Mouse (Mus musculus) spleen, adult 2 months (tissue): Measurements from ENCODE around the gene Il4i1. TPM values are rescaled to one million over a fixed set of nuclear protein-coding genes. Genes with fewer than 3 reads are reported as not detected.

Experiments
- DNase-seq, 2 experiments: peaks; one replicate each; pipeline versions ENCODE4 v3.0.0 to v3.0.0-alpha.2; 2012 to 2021; ENCODE audit warnings: low spot score in 2 of 2, low read depth in 1 of 2
- H3K27ac ChIP-seq: fragments of 200-500 bp; 2 replicates; pipeline ENCODE4 v1.5.1; 2012; ENCODE audit warnings: low read length, inconsistent platforms; ENCODE audit not compliant: insufficient read depth
- H3K27me3 ChIP-seq: fragments of 200-500 bp; 2 replicates; pipeline ENCODE4 v1.6.1; 2012; ENCODE audit warnings: mild to moderate bottlenecking, moderate library complexity, low read length, inconsistent platforms; ENCODE audit not compliant: control insufficient read depth, insufficient read depth
- H3K36me3 ChIP-seq: fragments of 200-500 bp; 2 replicates; pipeline ENCODE4 v1.6.1; 2012; ENCODE audit warnings: mild to moderate bottlenecking, low read length, inconsistent platforms; ENCODE audit not compliant: control insufficient read depth, insufficient read depth
- H3K4me1 ChIP-seq: fragments of 200-500 bp; 2 replicates; pipeline ENCODE4 v1.6.1; 2011; ENCODE audit warnings: inconsistent platforms; ENCODE audit not compliant: control insufficient read depth, insufficient read depth, insufficient read length
- H3K4me3 ChIP-seq: fragments of 200-500 bp; 2 replicates; pipeline ENCODE4 v1.5.1; 2011; ENCODE audit warnings: mild to moderate bottlenecking, inconsistent platforms; ENCODE audit not compliant: insufficient read depth, insufficient read length; ENCODE audit errors: extremely low read depth
- CTCF ChIP-seq: fragments of 200-500 bp; IDR thresholded peaks from 2 replicates; pipeline ENCODE4 v1.5.1; 2011; ENCODE audit warnings: mild to moderate bottlenecking, inconsistent platforms; ENCODE audit not compliant: insufficient read depth, insufficient read length, insufficient replicate concordance; ENCODE audit errors: extremely low read depth
- POLR2A ChIP-seq: fragments of 200-500 bp; IDR thresholded peaks from 2 replicates; pipeline ENCODE4 v1.6.1; 2011; ENCODE audit warnings: low read depth, low read length, inconsistent platforms
- WGBS: fragments of 180-500 bp; shearing (Covaris S2); methylation state at CpG from one replicate; pipeline ENCODE4 v1.1.7; 2018; 5-methylcytosine and 5-hydroxymethylcytosine counted together
- polyA plus RNA-seq: library from polyadenylated mRNA; depleted of rRNA; stranded (reverse); fragments of >200 nt; gene quantifications from 2 replicates; pipeline ENCODE4 v1.2.3, GENCODE M21; 2012; rRNA removed

Gene Il4i1
- polyA plus RNA-seq, 1 experiment = 175 TPM

DNA sequence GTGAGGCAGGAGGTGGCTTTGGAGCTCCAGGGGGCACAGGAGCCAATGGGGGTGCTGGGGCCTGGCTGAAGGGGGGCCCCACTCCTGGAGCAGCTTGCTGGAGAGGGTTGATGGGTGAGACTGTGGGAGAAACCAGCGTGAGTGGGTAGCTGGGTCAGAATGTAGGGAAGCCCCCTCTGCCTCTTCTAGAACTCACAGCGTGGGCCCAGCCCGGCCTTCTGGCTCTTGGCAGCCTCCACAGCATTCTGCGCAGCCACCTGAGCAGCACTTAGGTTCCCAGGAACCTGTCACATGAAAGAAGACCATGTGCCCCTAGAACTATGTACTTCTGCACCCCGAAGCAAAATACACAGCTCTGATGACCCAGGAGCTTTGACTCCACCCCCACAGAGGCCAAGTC lies 68.5 kb downstream of the Il4i1 start:
- 97% methylated on average over 5 of the region's 5 CpGs for WGBS
- Histone ChIP-seq H3K27ac (no peak overlapping the region), H3K4me3 (no peak overlapping the region), H3K36me3 (peaks cover 28% of the 10 kb centered on the region), H3K27me3 (no peaks in the 10 kb centered on the region), H3K4me1 (no peaks in the 10 kb centered on the region)
- TF ChIP-seq CTCF (no peak), POLR2A (no peak)
- no peak for DNase-seq

GRCm38 (mm10) chr7:44886964-44887363 lies 70.8 kb downstream of the Il4i1 start:
- H3K27me3 ChIP-seq = no peaks in the 10 kb centered on the region
- no peak for DNase-seq
- no peak for TF ChIP-seq POLR2A
- TF ChIP-seq CTCF = no peak
- H3K36me3 ChIP-seq = peaks cover 14% of the 10 kb centered on the region
- H3K4me3 ChIP-seq = no peak overlapping the region
- 85% methylated on average over 7 of the region's 7 CpGs for WGBS
- H3K4me1 ChIP-seq = no peaks in the 10 kb centered on the region
- no peak overlapping the region for H3K27ac ChIP-seq

DNA sequence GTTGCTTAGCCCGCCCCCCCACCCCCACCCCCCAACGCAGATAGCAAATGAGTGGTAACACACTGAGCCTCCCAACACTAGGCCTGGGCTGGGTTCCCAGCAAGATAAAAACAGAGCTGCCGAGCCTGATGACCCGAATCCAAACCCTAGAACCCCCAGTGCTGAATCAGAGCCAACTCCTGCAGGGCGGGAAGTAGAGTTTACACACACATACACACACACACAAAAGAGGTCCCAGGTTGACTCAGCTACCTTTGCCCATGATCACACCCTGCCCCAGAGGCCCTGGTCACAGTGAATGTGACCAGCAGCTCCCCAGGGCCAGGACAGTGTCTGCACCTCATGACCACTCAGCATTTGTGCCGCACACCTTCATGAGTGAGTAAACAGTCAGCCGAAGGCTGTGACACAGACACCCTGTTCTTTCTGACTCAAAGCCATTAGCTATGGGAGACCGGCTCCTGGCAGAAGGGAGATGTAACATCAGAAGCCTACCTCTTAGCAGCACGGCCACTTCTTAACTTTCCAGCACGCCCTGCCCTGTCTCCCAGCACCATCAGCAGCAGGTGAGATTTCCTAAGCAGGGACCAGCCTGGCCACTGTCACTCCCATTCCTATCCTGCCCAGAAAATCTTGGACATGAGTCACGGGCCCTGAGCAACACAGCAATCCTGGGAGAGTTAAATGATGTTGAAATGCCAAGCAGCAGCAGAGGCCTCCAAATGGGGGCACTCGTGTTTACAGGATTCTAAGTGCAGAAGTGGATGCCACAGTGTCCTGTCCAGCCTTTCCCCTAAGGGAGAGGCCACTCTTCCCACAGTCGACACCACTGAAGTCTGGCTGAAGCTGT lies 72.3 kb downstream of the Il4i1 start:
- H3K27me3 ChIP-seq = no peaks in the 10 kb centered on the region
- no peak for DNase-seq
- H3K36me3 ChIP-seq = peaks cover 9% of the 10 kb centered on the region
- no peak overlapping the region for H3K27ac ChIP-seq
- 90% methylated on average over 13 of the region's 13 CpGs for WGBS
- TF ChIP-seq POLR2A = no peak
- no peak for TF ChIP-seq CTCF
- no peaks in the 10 kb centered on the region for H3K4me1 ChIP-seq
- H3K4me3 ChIP-seq = no peak overlapping the region

DNA sequence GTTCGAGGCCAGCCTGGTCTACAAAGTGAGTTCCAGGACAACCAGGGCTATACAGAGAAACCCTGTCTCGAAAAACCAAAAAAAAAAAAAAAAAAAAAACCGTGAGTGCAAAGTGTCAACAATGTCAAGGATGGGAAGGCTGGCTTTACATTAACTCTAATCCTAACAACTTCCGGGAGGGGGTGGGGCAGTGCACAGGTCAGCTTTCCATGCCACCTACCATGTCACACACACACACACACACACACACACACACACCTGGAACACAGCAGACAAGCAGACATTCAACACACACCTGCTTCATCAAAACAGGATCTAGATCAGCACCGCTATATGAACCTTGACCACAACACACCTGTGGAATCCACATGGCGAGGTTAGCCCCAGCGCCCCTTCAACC lies 74.0 kb downstream of the Il4i1 start:
- Histone ChIP-seq H3K4me1 (peaks cover under 1% of the 10 kb centered on the region; the same call in 1 of the 2 replicates), H3K27ac (no peak overlapping the region), H3K36me3 (no peaks in the 10 kb centered on the region), H3K4me3 (no peak overlapping the region), H3K27me3 (no peaks in the 10 kb centered on the region)
- DNase-seq = no peak
- TF ChIP-seq POLR2A = no peak
- TF ChIP-seq CTCF = no peak
- 83% methylated on average over 7 of the region's 7 CpGs for WGBS

Other genes with a start within 250 kb of the Il4i1 start
- gene Napsa, start 244.0 kb upstream of the Il4i1 start, polyA plus RNA-seq = 256 and 335 TPM in 2 replicates
- gene Kcnc3, start 225.7 kb upstream of the Il4i1 start, polyA plus RNA-seq = 3.5 and 4.2 TPM in 2 replicates
- gene Myh14, start 145.5 kb upstream of the Il4i1 start, polyA plus RNA-seq = 0.09 and 0.63 TPM in 2 replicates
- not detected in 2 replicates for gene Izumo2, start 107.6 kb upstream of the Il4i1 start, polyA plus RNA-seq
- gene Vrk3, start 68.0 kb upstream of the Il4i1 start, polyA plus RNA-seq = 46.4 and 52.5 TPM in 2 replicates
- gene Zfp473, start 65.3 kb upstream of the Il4i1 start, polyA plus RNA-seq = 0.25 and 0.27 TPM in 2 replicates
- gene Nup62, start 299 bp upstream of the Il4i1 start, polyA plus RNA-seq = 43.8 and 60.5 TPM in 2 replicates
- gene Atf5, start 271 bp downstream of the Il4i1 start, polyA plus RNA-seq = 49.6 and 66.2 TPM in 2 replicates
- 67.8 and 105 TPM in 2 replicates for gene Akt1s1, start 32.6 kb downstream of the Il4i1 start, polyA plus RNA-seq
- 68.4 and 91.7 TPM in 2 replicates for gene Tbc1d17, start 32.7 kb downstream of the Il4i1 start, polyA plus RNA-seq
- gene Pnkp, start 40.8 kb downstream of the Il4i1 start, polyA plus RNA-seq = 67.3 and 84.9 TPM in 2 replicates
- 66.2 and 77.3 TPM in 2 replicates for gene Ptov1, start 53.4 kb downstream of the Il4i1 start, polyA plus RNA-seq
- 113 and 136 TPM in 2 replicates for gene Med25, start 76.3 kb downstream of the Il4i1 start, polyA plus RNA-seq
- 52.8 and 54.4 TPM in 2 replicates for gene Fuz, start 79.7 kb downstream of the Il4i1 start, polyA plus RNA-seq
- 69.9 and 91.7 TPM in 2 replicates for gene Ap2a1, start 113.1 kb downstream of the Il4i1 start, polyA plus RNA-seq
- not detected in 2 replicates for gene Tsks, start 126.8 kb downstream of the Il4i1 start, polyA plus RNA-seq
- gene Cpt1c, start 158.5 kb downstream of the Il4i1 start, polyA plus RNA-seq = 4.8 and 6.1 TPM in 2 replicates
- gene Prmt1, start 170.2 kb downstream of the Il4i1 start, polyA plus RNA-seq = 109 and 112 TPM in 2 replicates
- gene Irf3, start 181.3 kb downstream of the Il4i1 start, polyA plus RNA-seq = 134 and 147 TPM in 2 replicates
- gene Bcl2l12, start 182.3 kb downstream of the Il4i1 start, polyA plus RNA-seq = 33.2 and 38.5 TPM in 2 replicates
- 59.0 and 65.4 TPM in 2 replicates for gene Scaf1, start 200.0 kb downstream of the Il4i1 start, polyA plus RNA-seq
- 55.1 and 65.1 TPM in 2 replicates for gene Rras, start 201.6 kb downstream of the Il4i1 start, polyA plus RNA-seq
- 16.1 TPM in 2 replicates for gene Prr12, start 236.5 kb downstream of the Il4i1 start, polyA plus RNA-seq
- gene Nosip, start 246.0 kb downstream of the Il4i1 start, polyA plus RNA-seq = 67.9 and 95.7 TPM in 2 replicates
- gene Prrg2, start 246.3 kb downstream of the Il4i1 start, polyA plus RNA-seq = 19.9 and 27.6 TPM in 2 replicates